Mouse (Mus musculus) hematopoietic multipotent progenitor cell, adult 10-12 weeks (in vitro differentiated cells): Measurements from ENCODE around the gene Xcl1. TPM values are rescaled to one million over a fixed set of nuclear protein-coding genes. Genes with fewer than 3 reads are reported as not detected.

ENCODE experiments used
- polyA plus RNA-seq: library from polyadenylated mRNA; stranded (reverse); fragments of >175 nt; gene quantifications from 2 replicates; pipeline ENCODE4 v1.2.3, GENCODE M21; 2012; ENCODE audit warnings: low replicate concordance

The Xcl1 gene
- 1.8 and 3.7 TPM in 2 replicates for polyA plus RNA-seq

GRCm38 (mm10) chr1:164935477-164936044 is at the start of gene Xcl1:
Gene Xcl1, minus strand, starts transcription at chr1:164935527.

Other genes with a start within 250 kb of the Xcl1 start
- gene Dpt, start 138.9 kb downstream of the Xcl1 start, polyA plus RNA-seq, result 0.17 TPM in 1 of 2 replicates, not detected in the other
- not detected in 2 replicates for gene Tbx19, start 225.2 kb upstream of the Xcl1 start, polyA plus RNA-seq